Mouse (Mus musculus): ENCODE measurements around the gene Islr. TPM values are rescaled to one million over a fixed set of nuclear protein-coding genes. Genes with fewer than 3 reads are reported as not detected.

Gene Islr
- polyA plus RNA-seq, 1 experiment from 2014 or later: 47.8 TPM

DNA sequence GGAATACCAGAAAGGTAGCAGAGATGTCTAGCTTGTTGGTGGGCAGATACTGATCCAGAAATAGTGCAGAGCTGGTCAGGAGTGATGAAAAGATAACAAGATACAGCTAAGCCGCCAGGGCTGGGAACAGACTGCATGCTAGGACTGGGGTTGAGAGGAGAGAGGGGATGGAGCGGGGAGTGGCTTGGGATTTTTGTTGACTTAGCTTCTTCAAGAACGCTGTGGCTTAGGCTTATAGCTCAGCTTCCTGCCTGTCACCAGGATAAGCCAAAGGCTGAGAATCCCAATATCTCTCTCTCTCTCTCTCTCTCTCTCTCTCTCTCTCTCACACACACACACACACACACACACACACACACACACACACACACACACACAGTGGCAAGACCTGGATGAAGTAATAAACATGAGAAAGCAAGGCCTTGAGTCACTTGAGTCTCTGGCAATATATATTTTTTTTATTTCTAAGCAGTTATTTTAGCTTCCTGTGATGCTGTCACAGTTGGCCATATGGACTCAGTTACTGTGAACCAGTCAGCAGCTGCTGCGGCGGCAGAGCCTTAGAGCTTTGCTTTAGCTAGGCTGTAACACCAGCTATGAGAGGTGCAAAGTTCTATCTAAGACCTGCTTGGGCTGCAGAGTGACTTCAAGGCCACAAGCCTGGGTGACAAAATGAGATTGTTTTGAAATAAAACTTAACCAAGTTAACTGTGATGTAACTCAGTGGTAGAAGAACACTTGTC is 28.2 kb downstream of the Islr start:
- H3K9me3 ChIP-seq (replicated peaks): no peaks in the 10 kb centered on the region
- no peak overlapping the region for H3K4me3 ChIP-seq
- H3K4me1 ChIP-seq: peaks cover 12% of the 10 kb centered on the region
- H3K4me2 ChIP-seq (replicated peaks): no peak overlapping the region
- H3K27me3 ChIP-seq: 0 out of 2 replicates have a peak, but pooled peaks cover 3% of the 10 kb centered on the region
- WGBS: 48% methylated on average over 5 of the region's 5 CpGs
- H3K9ac ChIP-seq: no peak overlapping the region
- H3K27ac ChIP-seq: no peak overlapping the region
- H3K36me3 ChIP-seq: no peaks in the 10 kb centered on the region
- no peak for ATAC-seq (ENCODE audit: low FRiP score)

DNA sequence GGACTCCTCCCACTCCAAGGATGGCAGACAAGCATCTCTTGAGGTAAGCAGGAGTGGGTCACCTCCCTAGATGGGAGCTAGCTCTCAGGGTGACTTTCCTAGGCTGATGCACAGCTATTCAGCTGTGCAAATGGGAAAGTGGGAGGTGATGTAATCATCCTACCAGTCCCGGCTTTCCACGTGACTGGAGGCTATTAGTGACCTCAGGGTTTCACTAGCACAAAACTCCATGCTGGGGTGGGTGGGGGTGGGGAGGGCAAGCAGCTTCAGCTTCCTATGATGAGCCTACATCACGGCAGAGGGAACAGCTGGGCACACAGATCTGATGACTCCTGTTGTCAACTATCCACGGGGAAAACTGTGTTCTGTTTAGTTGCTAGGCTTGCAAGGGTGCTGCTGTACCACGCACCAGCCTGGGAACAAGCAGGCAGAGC is 29.3 kb downstream of the Islr start:
- no peak overlapping the region for H3K9ac ChIP-seq
- WGBS: 24% methylated on average over 5 of the region's 5 CpGs
- H3K36me3 ChIP-seq: no peaks in the 10 kb centered on the region
- H3K27ac ChIP-seq: peak overlapping the region; percentile 55; the same call in 1 of the 2 replicates
- H3K4me3 ChIP-seq: no peak overlapping the region
- 0 out of 2 replicates have a peak, but pooled peaks cover 3% of the 10 kb centered on the region for H3K27me3 ChIP-seq
- H3K4me2 ChIP-seq (replicated peaks): no peak overlapping the region
- peaks cover 12% of the 10 kb centered on the region for H3K4me1 ChIP-seq
- no peaks in the 10 kb centered on the region for H3K9me3 ChIP-seq (replicated peaks)
- ATAC-seq (ENCODE audit: low FRiP score): peak; percentile 40; the same call in 1 of the 2 replicates

DNA sequence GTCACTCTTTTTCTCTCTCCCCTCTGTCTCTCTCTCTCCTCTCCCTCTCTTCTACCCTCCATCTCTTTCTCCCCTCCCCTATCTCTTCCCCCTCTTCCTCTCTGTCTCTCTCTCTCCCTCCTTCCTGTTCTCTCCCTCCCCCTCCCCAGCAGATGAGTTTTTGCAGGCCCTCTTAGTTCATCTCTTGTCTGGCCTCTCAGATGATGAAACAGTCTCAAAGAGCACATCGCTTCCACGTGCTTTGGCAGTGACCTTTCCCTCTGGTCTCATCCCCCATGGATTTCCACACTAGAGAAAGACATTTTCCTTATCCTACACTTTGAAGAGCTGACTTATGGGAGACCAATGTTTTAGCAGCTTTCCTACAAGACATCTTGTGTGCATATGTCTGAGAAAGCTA is 31.2 kb downstream of the Islr start:
- H3K9me3 ChIP-seq (replicated peaks): no peaks in the 10 kb centered on the region
- no peak for ATAC-seq (ENCODE audit: low FRiP score)
- WGBS: 68% methylated on average over 2 of the region's 2 CpGs
- H3K27me3 ChIP-seq: no peaks in the 10 kb centered on the region
- H3K9ac ChIP-seq: no peak overlapping the region
- H3K36me3 ChIP-seq: no peaks in the 10 kb centered on the region
- H3K4me3 ChIP-seq: no peak overlapping the region
- H3K4me2 ChIP-seq (replicated peaks): no peak overlapping the region
- H3K4me1 ChIP-seq: peaks cover 21% of the 10 kb centered on the region
- H3K27ac ChIP-seq: no peak overlapping the region

DNA sequence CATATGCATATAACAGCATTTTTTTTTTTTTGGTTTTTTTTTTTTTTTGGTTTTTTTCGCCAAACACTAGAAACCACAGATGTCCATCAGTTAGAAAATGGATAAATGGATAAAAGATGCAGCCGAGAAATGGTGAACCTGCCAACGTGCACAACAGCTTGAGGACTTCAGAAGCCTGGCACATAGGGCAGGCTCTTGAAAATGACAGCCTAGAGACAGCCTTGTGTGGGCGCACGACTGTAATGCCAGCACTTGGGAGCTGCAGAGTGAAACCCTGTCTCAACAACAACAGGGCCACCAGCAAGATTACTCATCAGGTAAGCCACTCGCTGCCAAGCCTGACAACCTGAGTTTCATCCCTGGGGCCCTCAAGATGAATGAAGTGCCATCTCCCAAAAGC is 34.7 kb downstream of the Islr start:
- no peak overlapping the region for H3K9ac ChIP-seq
- no peaks in the 10 kb centered on the region for H3K36me3 ChIP-seq
- 87% methylated on average over 6 of the region's 6 CpGs for WGBS
- H3K4me1 ChIP-seq: peaks cover 9% of the 10 kb centered on the region
- no peaks in the 10 kb centered on the region for H3K27me3 ChIP-seq
- H3K9me3 ChIP-seq (replicated peaks): no peaks in the 10 kb centered on the region
- ATAC-seq (ENCODE audit: low FRiP score): no peak
- H3K27ac ChIP-seq: no peak overlapping the region
- no peak overlapping the region for H3K4me3 ChIP-seq
- H3K4me2 ChIP-seq (replicated peaks): no peak overlapping the region

DNA sequence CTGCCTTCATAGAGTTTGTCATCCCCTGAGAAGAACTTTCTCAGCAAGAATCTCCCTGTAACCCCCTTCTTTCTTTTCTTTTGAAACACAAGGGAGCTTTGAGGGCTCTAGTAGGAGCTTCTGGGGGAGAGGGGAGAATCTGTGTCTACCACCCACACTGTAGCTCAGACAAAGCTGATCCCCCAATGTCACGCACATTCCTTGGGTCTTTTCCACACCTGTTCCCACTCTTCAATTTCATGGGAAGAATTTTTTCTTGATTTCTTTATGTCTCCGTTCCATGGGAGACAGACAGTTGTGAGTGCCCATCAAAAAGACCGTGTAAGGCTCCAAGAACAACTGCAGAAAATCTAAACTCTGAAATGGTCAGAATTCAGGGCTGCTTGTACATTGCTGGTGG is 35.2 kb downstream of the Islr start:
- WGBS: 59% methylated on average over 3 of the region's 3 CpGs
- no peak overlapping the region for H3K4me3 ChIP-seq
- no peak overlapping the region for H3K27ac ChIP-seq
- H3K9ac ChIP-seq: no peak overlapping the region
- ATAC-seq (ENCODE audit: low FRiP score): no peak
- H3K36me3 ChIP-seq: no peaks in the 10 kb centered on the region
- H3K4me1 ChIP-seq: peaks cover 9% of the 10 kb centered on the region
- no peaks in the 10 kb centered on the region for H3K9me3 ChIP-seq (replicated peaks)
- no peak overlapping the region for H3K4me2 ChIP-seq (replicated peaks)
- H3K27me3 ChIP-seq: no peaks in the 10 kb centered on the region

DNA sequence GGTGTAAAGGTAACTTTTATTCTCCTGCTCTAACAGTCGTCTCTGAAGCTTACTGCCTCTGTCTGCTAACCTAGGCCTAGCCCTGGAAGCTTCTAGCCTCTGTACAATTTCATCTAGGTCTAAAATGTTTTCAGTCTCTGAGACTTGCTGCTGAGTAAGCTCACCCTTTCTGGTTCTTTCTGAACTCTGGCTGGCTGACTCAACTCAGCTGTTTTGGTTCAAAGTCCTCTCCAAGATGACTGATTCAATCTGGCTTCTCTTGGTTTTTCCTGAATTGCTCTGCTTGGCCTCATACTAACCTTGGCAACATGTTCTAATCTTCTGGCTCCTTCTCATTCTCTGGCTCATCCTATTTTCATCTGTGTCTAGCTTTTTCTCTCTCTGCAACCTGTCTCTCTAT is 38.3 kb downstream of the Islr start:
- 79% methylated on average over 1 of the region's 1 CpGs for WGBS
- Histone ChIP-seq H3K4me3 (no peak overlapping the region), H3K4me2 (replicated peaks) (no peak overlapping the region), H3K27me3 (no peaks in the 10 kb centered on the region), H3K27ac (no peak overlapping the region), H3K36me3 (no peaks in the 10 kb centered on the region), H3K9ac (no peak overlapping the region), H3K4me1 (peaks cover 9% of the 10 kb centered on the region), H3K9me3 (replicated peaks) (no peaks in the 10 kb centered on the region)
- no peak for ATAC-seq (ENCODE audit: low FRiP score)

DNA sequence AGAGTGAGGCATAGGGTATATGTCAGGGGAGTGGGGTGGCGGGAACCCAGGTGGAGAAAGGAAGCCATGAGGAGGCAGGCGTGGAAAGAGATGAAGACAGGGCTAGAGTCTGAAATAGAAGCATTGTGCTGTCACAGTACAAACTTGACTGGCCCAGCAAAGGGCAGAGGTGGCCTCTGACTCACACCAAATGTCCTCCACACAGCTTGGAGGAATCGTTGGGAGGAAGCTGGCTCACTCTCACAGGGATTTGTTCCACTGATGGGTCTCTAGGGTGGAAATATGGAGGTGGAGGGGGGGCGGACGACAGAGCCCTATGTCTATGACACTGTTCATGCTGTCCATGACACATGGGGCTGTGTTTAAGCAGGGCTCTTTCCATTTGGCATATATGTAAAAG is 41.0 kb downstream of the Islr start:
- Histone ChIP-seq H3K4me3 (no peak overlapping the region), H3K36me3 (no peaks in the 10 kb centered on the region), H3K27ac (no peak overlapping the region), H3K9me3 (replicated peaks) (no peaks in the 10 kb centered on the region), H3K4me2 (replicated peaks) (no peak overlapping the region), H3K27me3 (0 out of 2 replicates have a peak, but pooled peaks cover 3% of the 10 kb centered on the region), H3K9ac (no peak overlapping the region), H3K4me1 (peaks cover 8% of the 10 kb centered on the region)
- WGBS: 76% methylated on average over 5 of the region's 5 CpGs
- ATAC-seq (ENCODE audit: low FRiP score): no peak

DNA sequence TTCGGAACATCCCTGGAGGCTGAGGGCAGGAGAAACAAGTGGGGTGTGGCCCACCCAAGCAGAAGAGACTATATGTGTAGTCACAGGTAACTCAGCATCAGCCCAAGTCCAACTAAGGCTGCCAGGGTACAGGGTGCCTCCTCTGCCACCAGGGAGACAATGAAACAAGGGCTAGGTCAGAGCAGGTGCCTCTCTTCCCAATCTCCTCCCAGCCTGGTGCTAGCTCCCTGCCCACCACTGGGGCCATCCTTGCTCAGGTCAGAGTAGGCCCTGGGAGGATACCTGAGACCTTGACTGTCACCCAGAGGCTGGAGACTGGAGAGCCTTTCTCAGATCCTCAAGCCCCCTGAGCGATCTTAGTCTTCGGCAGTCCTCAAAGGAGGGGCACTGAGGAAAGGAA is 41.9 kb downstream of the Islr start:
- 88% methylated on average over 3 of the region's 3 CpGs for WGBS
- ATAC-seq (ENCODE audit: low FRiP score): no peak

DNA sequence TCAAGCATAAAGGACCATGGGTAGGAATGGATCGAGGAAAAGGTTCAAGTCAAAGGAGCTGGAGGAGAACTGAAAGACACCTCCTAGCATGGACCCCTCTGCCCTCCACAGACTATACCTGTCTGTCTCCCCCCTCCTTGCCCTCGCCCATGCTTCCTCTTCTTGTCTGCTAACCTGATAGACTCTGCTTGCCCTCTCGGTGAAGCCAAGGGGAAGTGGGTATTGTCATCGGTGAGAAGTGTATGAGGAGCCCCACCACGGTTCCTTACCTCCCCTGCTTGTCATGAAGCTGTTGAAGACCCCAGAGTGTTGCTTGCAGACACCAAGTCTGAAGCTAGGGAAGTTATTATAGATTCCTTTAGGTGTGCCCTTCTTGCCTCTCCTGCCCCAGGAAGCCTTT is 43.8 kb downstream of the Islr start:
- H3K4me1 ChIP-seq: peaks cover 21% of the 10 kb centered on the region
- no peak overlapping the region for H3K27ac ChIP-seq
- H3K9me3 ChIP-seq (replicated peaks): no peaks in the 10 kb centered on the region
- 0 out of 2 replicates have a peak, but pooled peaks cover 3% of the 10 kb centered on the region for H3K27me3 ChIP-seq
- H3K4me2 ChIP-seq (replicated peaks): no peak overlapping the region
- H3K36me3 ChIP-seq: no peaks in the 10 kb centered on the region
- H3K9ac ChIP-seq: no peak overlapping the region
- 83% methylated on average over 5 of the region's 5 CpGs for WGBS
- no peak overlapping the region for H3K4me3 ChIP-seq
- ATAC-seq (ENCODE audit: low FRiP score): no peak

More for the DNA sequence above, 41.9 kb downstream of the Islr start:
- H3K9ac ChIP-seq: no peak overlapping the region
- H3K27ac ChIP-seq: no peak overlapping the region
- no peaks in the 10 kb centered on the region for H3K9me3 ChIP-seq (replicated peaks)
- 0 out of 2 replicates have a peak, but pooled peaks cover 3% of the 10 kb centered on the region for H3K27me3 ChIP-seq
- peaks cover 11% of the 10 kb centered on the region for H3K4me1 ChIP-seq
- H3K4me2 ChIP-seq (replicated peaks): no peak overlapping the region
- H3K4me3 ChIP-seq: no peak overlapping the region
- H3K36me3 ChIP-seq: no peaks in the 10 kb centered on the region

DNA sequence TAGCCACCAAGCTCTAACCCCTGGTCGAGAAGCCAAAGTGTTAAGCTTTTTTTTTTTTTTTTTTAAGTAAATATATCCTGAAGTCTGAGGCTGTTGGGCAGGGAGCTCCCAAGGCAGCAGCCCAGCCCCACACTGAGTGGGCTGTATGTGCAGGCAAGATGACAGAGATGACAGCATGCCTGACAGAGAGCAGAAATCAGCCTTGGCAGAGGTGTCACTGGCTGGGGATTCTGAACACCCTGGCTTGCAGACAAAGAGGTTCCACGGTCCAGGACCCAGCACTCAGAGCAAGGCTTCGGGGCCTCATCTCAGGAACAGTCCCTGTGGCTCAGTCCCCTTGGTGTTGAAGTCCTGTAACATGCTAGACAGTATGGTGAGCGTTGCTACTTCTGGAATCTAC is 44.3 kb downstream of the Islr start:
- WGBS: 84% methylated on average over 4 of the region's 4 CpGs
- no peak overlapping the region for H3K4me3 ChIP-seq
- ATAC-seq (ENCODE audit: low FRiP score): no peak

DNA sequence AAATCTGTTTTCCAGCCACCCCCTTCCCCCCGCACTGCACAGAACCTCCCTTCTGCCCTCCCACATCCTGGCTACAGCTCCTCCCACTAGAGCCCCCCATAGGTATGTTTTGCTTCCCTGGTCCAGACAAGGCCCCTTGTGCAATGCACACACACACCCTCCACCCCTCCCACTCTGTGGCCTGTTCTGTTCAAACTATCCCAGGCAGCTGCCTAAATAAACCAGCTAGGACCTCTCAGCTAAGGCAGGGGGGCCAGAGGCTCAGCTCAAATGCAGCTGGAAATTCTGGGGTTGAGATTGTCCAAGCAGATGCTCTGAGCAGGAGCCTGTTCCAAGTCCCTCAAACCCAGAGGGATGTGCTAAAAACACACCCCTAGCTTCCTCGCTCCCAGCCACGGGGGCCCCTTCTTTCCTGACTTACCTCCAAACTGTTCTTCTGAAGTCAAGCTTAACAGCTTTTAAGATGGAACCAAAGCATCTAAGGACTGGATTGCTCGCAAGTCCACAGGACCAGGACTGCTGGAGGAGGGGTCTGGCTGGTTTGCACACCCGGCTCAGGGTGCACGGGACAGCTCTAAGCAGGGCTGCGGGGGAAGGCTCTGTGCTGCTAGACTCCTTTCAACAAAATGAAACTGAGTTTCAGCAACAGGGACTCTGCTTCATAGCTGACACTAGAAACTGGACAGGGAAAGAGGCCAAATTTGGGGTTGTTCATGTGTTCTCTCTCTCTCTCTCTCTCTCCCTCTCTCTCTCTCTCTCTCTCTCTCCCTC is 45.4 kb downstream of the Islr start:
- ATAC-seq (ENCODE audit: low FRiP score): no peak

More for the DNA sequence above, 44.3 kb downstream of the Islr start:
- no peak overlapping the region for H3K9ac ChIP-seq
- peaks cover 25% of the 10 kb centered on the region for H3K4me1 ChIP-seq
- peak overlapping the region; percentile 64; the same call in 1 of the 2 replicates for H3K27ac ChIP-seq
- H3K27me3 ChIP-seq: 0 out of 2 replicates have a peak, but pooled peaks cover 3% of the 10 kb centered on the region
- H3K9me3 ChIP-seq (replicated peaks): no peaks in the 10 kb centered on the region
- no peak overlapping the region for H3K4me2 ChIP-seq (replicated peaks)
- no peaks in the 10 kb centered on the region for H3K36me3 ChIP-seq

DNA sequence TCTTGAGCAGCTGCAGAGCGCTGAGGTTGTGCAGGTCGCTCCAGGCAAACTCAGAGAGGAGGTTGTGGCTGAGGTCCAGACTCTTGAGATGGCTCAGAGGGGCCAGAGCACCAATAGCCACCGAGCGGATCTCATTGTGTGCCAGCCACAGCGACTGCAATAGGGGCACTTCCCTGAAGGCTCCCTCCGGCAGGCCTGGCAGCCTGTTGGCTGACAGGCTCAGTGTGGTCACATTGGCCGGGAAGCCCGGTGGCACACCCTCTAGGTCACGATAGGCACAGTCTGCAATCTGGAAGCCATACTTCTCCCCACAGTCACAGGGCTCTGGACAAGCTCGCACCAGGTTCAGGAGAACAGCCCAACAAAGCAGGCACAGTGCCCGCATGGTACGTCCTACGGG is 46.3 kb downstream of the Islr start:
- H3K27ac ChIP-seq: peak overlapping the region; percentile 67
- H3K4me1 ChIP-seq: peaks cover 35% of the 10 kb centered on the region
- 78% methylated on average over 13 of the region's 13 CpGs for WGBS
- peak overlapping the region; percentile 42; the same call in 1 of the 2 replicates for H3K9ac ChIP-seq
- peak overlapping the region; percentile 20 for H3K4me3 ChIP-seq
- peaks cover 3% of the 10 kb centered on the region; the same call in 1 of the 2 replicates for H3K27me3 ChIP-seq
- ATAC-seq (ENCODE audit: low FRiP score): 0 out of 2 replicates have a peak, but pooled peaks have one; percentile 29
- H3K4me2 ChIP-seq (replicated peaks): peak overlapping the region; percentile 39
- H3K9me3 ChIP-seq (replicated peaks): no peaks in the 10 kb centered on the region
- H3K36me3 ChIP-seq: no peaks in the 10 kb centered on the region

More for the DNA sequence above, 45.4 kb downstream of the Islr start:
- WGBS: 44% methylated on average over 7 of the region's 7 CpGs
- peaks cover 27% of the 10 kb centered on the region for H3K4me1 ChIP-seq
- peak overlapping the region; percentile 22; the same call in 1 of the 2 replicates for H3K4me2 ChIP-seq (replicated peaks)
- no peak overlapping the region for H3K4me3 ChIP-seq
- H3K36me3 ChIP-seq: no peaks in the 10 kb centered on the region
- H3K27me3 ChIP-seq: 0 out of 2 replicates have a peak, but pooled peaks cover 3% of the 10 kb centered on the region
- peak overlapping the region; percentile 67 for H3K27ac ChIP-seq
- no peak overlapping the region; the same call in 1 of the 2 replicates for H3K9ac ChIP-seq
- no peaks in the 10 kb centered on the region for H3K9me3 ChIP-seq (replicated peaks)
